Mouse (Mus musculus): ENCODE data around the gene Entpd7.

GRCm38 (mm10) chr19:43723501-43723900 lies 34.0 kb downstream of the Entpd7 start:
- TF ChIP-seq GATA1 (IDR thresholded peaks at IDR 0.05; ENCODE audit: borderline replicate concordance, low read length) = no peak
- no peak for TF ChIP-seq FLI1 (IDR thresholded peaks at IDR 0.05; ENCODE audit: low read length)
